Mouse (Mus musculus) embryonic fibroblast, embryonic 13.5 days (primary cell): Measurements from ENCODE around the gene Vmn2r16.

Source experiments
- CTCF ChIP-seq: IDR thresholded peaks from 2 replicates; pipeline ENCODE4 v1.5.1; 2011; ENCODE audit warnings: mild to moderate bottlenecking, control low read depth, low read length, moderate library complexity, borderline replicate concordance; ENCODE audit not compliant: insufficient read depth
- POLR2A ChIP-seq: IDR thresholded peaks from 2 replicates; pipeline ENCODE4 v1.6.1; 2011; ENCODE audit warnings: low read depth, mild to moderate bottlenecking, control low read depth, low read length, moderate library complexity

- no peak for TF ChIP-seq CTCF
- TF ChIP-seq POLR2A, result no peak
Measured at GRCm38 (mm10) chr5:109329862-109330261, at the start of gene Vmn2r16.
